Mouse (Mus musculus) layer of hippocampus, postnatal 14 days (tissue): ENCODE results near the gene Tsfm. TPM values are rescaled to one million over a fixed set of nuclear protein-coding genes. Genes with fewer than 3 reads are reported as not detected.

Experiments used
- DNase-seq, 2 experiments: peaks; one replicate each; pipeline ENCODE4 v3.0.0; 2021 to 2022; ENCODE audit warnings: low spot score in 2 of 2, mixed read lengths in 1 of 2
- microRNA-seq, 2 experiments: library from miRNA; unstranded; fragments of <30 nt; microRNA quantifications; one replicate each; pipeline ENCODE4 v1.2.0; 2021
- total RNA-seq, 2 experiments: library from RNA; stranded (reverse); gene quantifications; 2 replicates each; pipeline ENCODE4 v1.2.3; 2021

Tsfm gene
- total RNA-seq, 2 experiments from 2014 or later = 27.4 to 31.9 TPM

GRCm38 (mm10) chr10:126963821-126964220, 66.8 kb downstream of the Tsfm start:
- no peak for DNase-seq

GRCm38 (mm10) chr10:126962966-126963330, 67.7 kb downstream of the Tsfm start:
- DNase-seq = no peak

GRCm38 (mm10) chr10:126962271-126962965, 68.2 kb downstream of the Tsfm start:
- DNase-seq = peak; percentile 66 to 72

GRCm38 (mm10) chr10:126961757-126962156, 68.9 kb downstream of the Tsfm start:
- peak; percentile 81 to 91 for DNase-seq

Small RNA genes within 50 kb of the gene (microRNA-seq; reads per million reads assigned to microRNA genes)
- gene Mir26a-2 (23.3 to 42.8 reads per million in 2 experiments), gene Mir546 (0.57 to 2.5 reads per million in 2 experiments)

Other genes starting within 250 kb of the Tsfm start
- gene Atp23, start 129.5 kb downstream of the Tsfm start, total RNA-seq = 1 to 10 TPM; 8.9 to 9.2 TPM
- gene Ctdsp2, start 52.1 kb downstream of the Tsfm start, total RNA-seq = 10 to 100 TPM; 90.7 to 93.6 TPM
- under 1 TPM; 0.48 to 0.62 TPM for gene Avil, start 30.1 kb downstream of the Tsfm start, total RNA-seq
- 10 to 100 TPM; 10.2 to 10.9 TPM for gene Mettl1, start 10.6 kb upstream of the Tsfm start, total RNA-seq
- gene Eef1akmt3, start 10.7 kb upstream of the Tsfm start, total RNA-seq = under 1 TPM; 0.36 to 0.41 TPM
- 1 to 10 TPM in 1 of 2 experiments, under 1 TPM in 1; 0.74 to 1.0 TPM for gene Cyp27b1, start 17.4 kb upstream of the Tsfm start, total RNA-seq
- gene March9, start 29.3 kb upstream of the Tsfm start, total RNA-seq = 10 to 100 TPM; 31.8 to 34.9 TPM
- gene Cdk4, start 32.7 kb upstream of the Tsfm start, total RNA-seq = 100 to 1,000 TPM; 120 to 123 TPM
- 10 to 100 TPM; 62.7 to 65.4 TPM for gene Tspan31, start 39.4 kb upstream of the Tsfm start, total RNA-seq
- 100 to 1,000 TPM; 719 to 736 TPM for gene Agap2, start 44.4 kb upstream of the Tsfm start, total RNA-seq
- gene Os9, start 90.3 kb upstream of the Tsfm start, total RNA-seq = 100 to 1,000 TPM; 100 to 103 TPM
- gene B4galnt1, start 134.4 kb upstream of the Tsfm start, total RNA-seq = 100 to 1,000 TPM; 108 to 110 TPM
- 1 to 10 TPM; 4.6 to 5.9 TPM for gene Slc26a10, start 149.8 kb upstream of the Tsfm start, total RNA-seq
- gene Arhgef25, start 159.2 kb upstream of the Tsfm start, total RNA-seq = 100 to 1,000 TPM; 196 to 200 TPM
- 100 to 1,000 TPM; 200 to 207 TPM for gene Dtx3, start 164.9 kb upstream of the Tsfm start, total RNA-seq
- 10 to 100 TPM; 65.7 to 69.2 TPM for gene Pip4k2c, start 180.7 kb upstream of the Tsfm start, total RNA-seq
- 100 to 1,000 TPM; 413 to 455 TPM for gene Kif5a, start 232.5 kb upstream of the Tsfm start, total RNA-seq
- gene Dctn2, start 235.5 kb upstream of the Tsfm start, total RNA-seq = 100 to 1,000 TPM; 298 to 304 TPM